Mouse (Mus musculus) spleen, postnatal 4 days (tissue): Measurements from ENCODE around the gene Ushbp1.
"Not testable (repeated sequence)": the region's sequence is repeated elsewhere in the genome, so short reads cannot be mapped to it uniquely, and the experiment has no call there.

ENCODE experiments used
- DNase-seq, 2 experiments: peaks; one replicate each; pipeline ENCODE4 v3.0.0; 2022; ENCODE audit warnings: low spot score in 2 of 2

Gene Ushbp1

DNA sequence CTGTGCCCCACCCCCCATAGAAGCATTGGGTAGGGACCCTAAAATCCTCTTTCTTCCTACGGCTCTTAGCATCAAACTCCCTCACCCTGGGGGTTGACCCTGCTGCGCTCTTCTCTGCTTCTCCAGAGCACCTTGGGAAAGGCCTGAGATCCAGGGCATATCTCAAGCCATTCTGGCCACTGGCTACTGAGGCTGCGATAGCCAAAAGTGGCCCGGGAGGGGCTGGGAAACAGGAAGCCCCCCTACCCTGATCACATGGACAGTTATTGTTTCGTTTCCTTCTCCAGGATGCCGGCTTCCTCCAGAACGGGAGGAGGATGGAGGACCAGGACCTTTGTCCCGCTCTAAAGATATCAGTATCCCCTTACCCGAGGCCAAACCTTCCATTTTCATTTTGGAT, at the start of gene Ushbp1:
Ushbp1 (minus strand) TSS at position 174 of the 400 bp plus-strand sequence.
- DNase-seq: no peak

DNA sequence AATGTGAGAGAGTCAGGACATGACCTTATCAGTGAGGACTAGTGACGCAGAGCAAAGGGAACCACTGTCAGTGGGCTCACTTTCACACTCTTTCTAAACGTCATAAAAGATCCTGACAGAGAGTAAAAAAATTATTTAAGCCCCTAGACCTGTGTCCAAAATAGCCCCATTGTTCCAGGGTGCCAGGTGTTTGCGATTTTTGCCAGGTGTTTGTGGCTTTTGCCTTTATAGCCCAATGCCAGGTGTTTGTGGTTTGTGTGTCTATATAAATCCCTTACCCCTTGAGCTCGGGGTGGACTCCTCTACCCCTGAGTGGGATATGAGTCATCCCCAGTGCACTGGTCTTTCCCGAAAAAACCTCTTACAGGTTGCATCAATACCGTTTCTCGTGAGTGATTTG, 49.5 kb upstream of the Ushbp1 start:
- no peak for DNase-seq

DNA sequence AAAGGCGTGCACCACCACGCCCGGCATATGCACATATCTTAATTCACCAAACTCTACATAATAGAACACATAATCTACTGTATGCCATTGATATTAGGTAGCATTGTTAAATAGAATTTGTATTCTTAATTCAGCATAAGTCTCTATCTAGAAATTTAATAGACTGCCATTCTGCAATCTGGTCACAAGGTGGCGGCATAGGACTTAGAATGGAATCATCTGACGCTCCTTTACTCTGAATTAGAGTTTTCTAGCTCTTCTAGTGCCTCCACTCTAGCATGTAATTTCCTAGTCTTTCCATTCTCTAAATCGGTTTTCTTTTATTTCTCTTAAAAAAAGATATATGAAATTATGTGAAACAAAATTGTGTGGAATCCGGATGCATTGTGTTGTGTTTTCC, 45.8 kb upstream of the Ushbp1 start:
- peak; percentile 44 to 81 for DNase-seq

- DNase-seq: no peak
Measured at GRCm38 (mm10) chr8:71437041-71437440, 41.4 kb upstream of the Ushbp1 start.

GRCm38 (mm10) chr8:71432935-71433334, 37.3 kb upstream of the Ushbp1 start:
- not testable (repeated sequence) for DNase-seq

- no peak for DNase-seq
Measured at GRCm38 (mm10) chr8:71422121-71422520, 26.5 kb upstream of the Ushbp1 start.

DNA sequence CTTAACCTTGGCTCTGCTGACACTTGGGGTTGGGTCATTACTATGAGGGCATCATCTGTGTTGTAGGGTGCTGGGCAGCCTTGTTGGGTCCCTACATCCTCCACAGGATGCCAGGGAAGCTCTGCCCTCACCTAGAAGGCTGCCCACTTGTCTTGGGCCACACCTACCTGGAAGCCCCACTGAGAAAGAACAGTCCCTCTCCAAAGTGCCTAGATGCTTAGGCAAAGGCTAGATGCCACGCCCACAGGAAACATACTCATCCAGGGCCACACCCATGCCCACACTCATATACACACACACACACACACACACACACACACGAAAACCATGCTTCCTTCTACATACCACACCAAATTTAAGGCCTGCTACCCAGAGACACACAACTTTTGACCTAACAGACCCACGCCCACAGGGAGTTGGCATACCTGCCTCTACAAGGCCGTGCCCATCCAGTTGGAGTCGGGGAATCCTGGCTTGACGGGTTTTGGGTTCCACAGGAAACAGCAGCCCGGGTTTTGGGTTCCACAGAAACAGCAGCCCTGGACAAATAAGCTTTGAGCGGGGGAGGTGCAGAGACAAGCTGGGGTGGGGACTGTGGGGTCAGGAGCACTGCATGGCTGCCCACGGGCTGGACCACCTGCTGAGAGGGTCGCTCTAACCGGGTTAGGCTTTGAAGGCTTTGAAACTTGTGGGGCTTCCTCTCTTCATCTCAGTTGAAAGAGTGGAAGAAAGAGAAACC, 16.1 kb upstream of the Ushbp1 start:
- peak in 1 of 2 experiments; percentile 61 for DNase-seq

- DNase-seq: peak in 1 of 2 experiments; percentile 8
Measured at GRCm38 (mm10) chr8:71408231-71408630, 12.6 kb upstream of the Ushbp1 start.

DNA sequence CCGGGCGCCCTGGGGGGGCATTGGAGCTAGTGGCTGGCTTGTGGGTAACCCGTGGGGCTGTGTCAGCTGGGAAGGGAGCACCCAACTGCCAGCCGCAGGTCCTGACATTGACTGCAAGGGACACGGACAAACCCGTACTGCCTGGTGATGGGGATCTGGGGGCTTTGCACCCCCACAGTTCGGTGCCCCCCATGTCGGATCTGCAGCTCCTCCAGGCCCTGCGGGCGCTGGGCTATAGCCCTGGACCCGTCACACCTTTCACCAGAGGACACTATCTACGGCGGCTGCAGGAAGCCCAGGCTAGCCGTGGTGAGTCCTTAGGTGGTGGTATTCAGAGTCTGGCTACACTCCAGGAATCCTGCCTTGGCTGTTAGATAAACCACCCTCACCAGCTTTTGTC, 11.8 kb upstream of the Ushbp1 start:
- peak; percentile 21 to 65 for DNase-seq

GRCm38 (mm10) chr8:71406099-71407015, 10.8 kb upstream of the Ushbp1 start:
- DNase-seq: peak; percentile 86 to 93

- DNase-seq: peak; percentile 99
Measured at GRCm38 (mm10) chr8:71405401-71406098, 9.9 kb upstream of the Ushbp1 start, which contains the start of gene Ankle1. Gene Ankle1 (plus strand): TSS chr8:71406010.

DNA sequence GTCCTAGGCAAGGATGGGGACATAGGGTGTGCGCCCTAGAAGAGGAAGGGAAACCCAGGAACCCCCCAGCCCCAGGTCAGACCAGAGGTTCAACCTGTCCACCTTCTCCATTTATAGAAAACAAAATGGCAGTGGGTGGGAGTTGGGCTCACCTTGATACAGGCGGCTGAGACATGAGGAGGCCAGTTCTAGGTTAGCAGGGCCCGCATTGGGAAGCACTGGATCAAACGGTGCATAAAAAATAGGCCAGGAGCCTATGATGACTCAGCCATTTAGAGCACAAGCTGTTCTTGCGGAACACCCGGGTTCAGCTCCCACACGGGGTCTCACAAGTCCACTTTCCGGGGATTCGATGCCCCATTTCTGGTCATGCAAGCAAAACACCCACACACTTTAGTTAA, 9.3 kb upstream of the Ushbp1 start:
- no peak for DNase-seq

- no peak for DNase-seq
Measured at GRCm38 (mm10) chr8:71404011-71404410, 8.4 kb upstream of the Ushbp1 start.

DNA sequence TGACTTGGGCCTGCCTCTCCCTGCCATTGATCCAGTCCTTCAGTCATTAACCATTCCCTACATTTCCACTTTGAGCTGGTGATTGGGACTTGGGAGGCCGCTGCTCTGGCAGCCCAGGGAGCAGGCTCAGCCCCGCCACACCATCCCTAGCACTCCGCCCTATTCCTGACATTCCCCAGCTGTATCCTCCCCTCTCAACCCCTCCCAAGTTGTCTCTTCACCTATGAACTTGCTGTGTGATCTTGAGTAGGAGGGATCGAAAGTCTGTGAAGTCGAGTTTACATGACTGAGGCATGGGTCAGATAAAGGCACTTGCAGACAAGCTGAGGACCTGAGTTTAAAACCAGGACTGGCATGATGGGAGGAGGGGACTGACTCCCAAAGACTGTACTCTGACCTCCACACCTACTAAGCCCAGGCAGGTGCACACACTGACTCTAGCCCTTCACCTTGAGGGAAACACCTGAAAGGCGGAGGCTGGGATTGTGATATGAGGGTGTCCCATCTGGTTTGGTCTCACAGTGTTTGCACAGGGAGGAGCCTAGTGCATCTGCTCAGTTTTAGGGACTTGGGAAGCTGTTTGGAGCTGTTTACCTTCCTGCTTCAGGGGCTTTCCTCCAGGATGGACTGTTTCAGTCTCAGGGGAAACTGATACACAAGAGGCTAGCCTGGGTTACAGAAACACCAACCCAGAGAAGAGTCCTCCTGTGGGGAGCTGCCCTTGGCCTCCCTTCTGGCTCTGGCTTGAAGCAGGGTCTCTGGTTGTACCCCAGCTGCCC, 7.7 kb upstream of the Ushbp1 start:
- DNase-seq: no peak

DNA sequence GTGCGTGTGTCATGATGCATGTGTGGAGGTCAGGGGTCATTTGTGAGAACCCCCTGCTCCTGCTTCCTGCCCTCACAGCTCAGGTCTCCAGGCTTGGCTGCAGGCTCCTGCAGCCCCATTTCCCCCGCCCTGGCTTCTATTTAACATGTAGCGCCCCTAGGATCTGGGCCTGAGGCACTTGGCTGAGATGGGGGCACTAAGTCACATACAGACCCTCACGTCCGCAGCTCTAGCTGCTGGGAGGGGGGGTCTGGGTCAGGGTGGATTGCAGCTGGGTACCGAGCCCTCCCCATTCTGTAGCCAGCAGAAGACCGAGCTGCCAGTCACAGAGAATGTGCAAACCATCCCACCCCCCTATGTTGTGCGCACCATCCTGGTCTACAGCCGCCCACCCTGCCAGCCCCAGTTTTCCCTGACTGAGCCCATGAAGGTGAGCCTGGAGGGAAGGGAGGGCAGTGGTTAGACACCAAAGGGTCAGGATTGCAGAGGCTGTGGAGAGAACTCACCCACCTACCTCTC, 6.9 kb upstream of the Ushbp1 start:
- DNase-seq: peak in 1 of 2 experiments; percentile 55

GRCm38 (mm10) chr8:71401454-71401853, 5.9 kb upstream of the Ushbp1 start:
- peak in 1 of 2 experiments; percentile 58 for DNase-seq

DNA sequence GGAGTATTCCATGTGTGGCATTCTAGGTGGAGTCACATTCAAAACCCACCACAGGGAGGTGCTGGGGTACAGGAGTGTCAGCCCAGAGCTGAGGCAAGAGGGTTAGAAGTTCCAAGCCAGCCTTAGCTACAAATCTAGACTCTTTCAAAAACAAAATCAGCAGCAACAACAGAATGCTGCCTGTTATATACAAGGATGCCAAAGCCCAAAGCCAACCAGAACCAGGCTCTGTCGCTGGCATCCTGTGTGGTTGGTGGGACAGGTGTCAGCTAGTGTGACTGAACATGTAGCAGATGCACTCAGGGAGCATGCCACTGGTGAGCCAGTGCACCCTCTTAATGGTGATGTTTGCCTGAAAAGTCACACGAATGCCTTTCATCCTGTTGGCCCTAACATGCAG, 5.2 kb upstream of the Ushbp1 start:
- DNase-seq: no peak

DNA sequence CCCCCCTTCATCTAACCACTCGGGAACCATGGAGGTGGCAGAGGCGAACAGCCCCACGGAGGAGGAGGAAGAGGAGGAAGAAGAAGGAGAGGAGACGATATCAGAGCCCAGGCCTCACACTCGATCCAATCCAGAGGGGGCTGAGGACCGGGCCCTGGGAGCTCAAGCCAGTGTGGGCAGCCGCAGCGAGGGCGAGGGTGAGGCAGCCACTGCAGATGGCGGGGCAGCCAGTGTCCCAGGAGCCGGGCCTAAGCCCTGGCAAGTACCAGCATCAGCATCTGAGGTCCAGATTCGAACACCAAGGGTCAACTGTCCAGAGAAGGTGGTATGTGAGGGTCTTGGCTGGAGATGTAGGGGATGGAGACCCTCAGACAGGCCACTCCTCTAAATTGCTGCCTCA, 2.1 kb upstream of the Ushbp1 start:
- no peak for DNase-seq

- peak; percentile 89 to 91 for DNase-seq
Measured at GRCm38 (mm10) chr8:71396639-71397305, 1.2 kb upstream of the Ushbp1 start, which contains the start of gene Babam1. Gene Babam1 (plus strand): TSS chr8:71396861.

DNA sequence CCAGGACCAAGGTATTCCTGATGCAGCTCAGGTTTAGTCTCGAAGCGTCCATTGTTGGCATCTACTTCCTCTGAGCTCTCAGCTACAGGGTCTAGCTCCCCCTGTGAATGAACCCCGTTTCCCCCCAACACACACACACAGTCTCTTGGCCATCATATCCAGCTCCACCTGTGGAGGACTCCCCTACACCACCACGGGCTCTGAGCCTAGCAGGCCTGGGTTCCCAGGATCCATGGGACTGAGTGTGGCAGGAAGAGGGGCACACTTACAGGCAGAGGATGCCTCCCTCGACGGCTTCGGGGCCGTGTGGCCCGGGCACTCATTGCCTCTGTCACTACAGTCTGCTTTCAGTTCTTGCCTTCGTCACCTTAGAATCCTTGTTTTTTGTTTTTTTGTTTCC, 531 bp downstream of the Ushbp1 start:
- no peak for DNase-seq
